Comparison of ENCODE assay signal across 9 mouse cellular contexts in genomic region chr8:117485316-117485715, GRCm38 (mm10).
"Had no signal": no experiment of that assay in that cellular context is flagged by ENCODE, and none has a peak within 500 bp of the region (broad histone marks: within the 10 kb centered on the region; RNA-seq: fewer than 3 reads in every experiment).

No protein-coding gene starts in this region.

- DNase-seq: kidney, adult 8-10 months; kidney, postnatal 10 days; kidney, postnatal 36 days; layer of hippocampus, postnatal 36 days; liver, embryonic 13.5 days; lung, adult 2 months; lung, postnatal 14 days; thymus, adult 18-20 months; thymus, postnatal 36 days had no signal
